Comparison of ENCODE assay signal across 14 mouse cellular contexts in the genomic region with DNA sequence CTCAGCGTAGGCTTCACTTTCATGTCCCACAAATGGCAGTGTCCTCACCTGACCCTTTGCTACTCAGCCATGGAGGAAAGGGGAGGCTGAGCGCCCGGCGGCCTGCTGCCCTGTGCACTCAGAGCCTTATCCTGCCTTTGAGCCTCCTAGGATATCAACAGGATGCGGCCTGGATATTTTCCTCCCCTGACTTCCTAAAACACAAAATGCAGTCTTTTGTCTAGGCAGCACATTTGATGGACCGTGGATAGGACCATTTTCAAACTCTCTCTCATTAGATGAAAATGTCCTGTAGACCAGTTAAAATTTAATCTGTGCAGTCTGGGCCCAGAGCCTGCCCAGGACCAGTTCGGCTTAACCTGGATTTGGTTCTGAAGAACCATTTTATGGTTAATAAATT. TPM values are rescaled to one million over a fixed set of nuclear protein-coding genes. Genes with fewer than 3 reads are reported as not detected.
DNase-seq lines count a peak whose midpoint lies in the region; ATAC-seq and TF ChIP-seq lines count a peak whose summit lies in the region.
"Had no signal": no experiment of that assay in that cellular context is flagged by ENCODE, and none has a peak within 500 bp of the region (broad histone marks: within the 10 kb centered on the region; RNA-seq: fewer than 3 reads in every experiment).

No protein-coding gene starts in this region.

- no peaks in the 10 kb centered on the region for H3K9me3 ChIP-seq in heart, embryonic 12.5 days (replicated peaks)
- no peaks in the 10 kb centered on the region for H3K9me3 ChIP-seq in hindbrain, postnatal 0 days (ENCODE audit: low read length)

- H3K27me3 ChIP-seq in heart, adult 2 months (ENCODE audit: control insufficient read depth, insufficient read depth, low read length): no peaks in the 10 kb centered on the region
- H3K27me3 ChIP-seq in heart, embryonic 12.5 days (replicated peaks): 0 out of 2 replicates have a peak, but pooled peaks cover 2% of the 10 kb centered on the region
- no peaks in the 10 kb centered on the region for H3K27me3 ChIP-seq in hindbrain, postnatal 0 days (ENCODE audit: insufficient read depth, low read length)

- 25% methylated on average over 7 of the region's 7 CpGs for WGBS in heart, adult 2 months
- 47% methylated on average over 7 of the region's 7 CpGs for WGBS in heart, embryonic 12.5 days
- WGBS in hindbrain, postnatal 0 days: 82% methylated on average over 7 of the region's 7 CpGs

- peaks cover 4% of the 10 kb centered on the region; the same call in 1 of the 2 replicates for H3K36me3 ChIP-seq in heart, adult 2 months (ENCODE audit: control insufficient read depth, insufficient read depth, low read length)
- no peaks in the 10 kb centered on the region for H3K36me3 ChIP-seq in heart, embryonic 12.5 days
- no peaks in the 10 kb centered on the region for H3K36me3 ChIP-seq in hindbrain, postnatal 0 days (ENCODE audit: insufficient read depth, low read length)

- TF ChIP-seq POLR2A in heart, adult 2 months (IDR thresholded peaks at IDR 0.05; ENCODE audit: insufficient read depth, low read depth, low read length): peak; percentile 26; the same call in 1 of the 2 replicates

- no peak overlapping the region for H3K4me3 ChIP-seq in heart, adult 2 months
- H3K4me3 ChIP-seq in heart, embryonic 12.5 days: no peak overlapping the region
- no peak overlapping the region for H3K4me3 ChIP-seq in hindbrain, postnatal 0 days (ENCODE audit: low read length)

- no peak overlapping the region for H3K4me2 ChIP-seq in heart, embryonic 12.5 days
- H3K4me2 ChIP-seq in hindbrain, postnatal 0 days (ENCODE audit: low read depth, low read length): no peak overlapping the region
- H3K4me2 ChIP-seq: midbrain, embryonic 11.5 days had no signal

- intact Hi-C loops in heart, adult 2 months (cut with DNase I): loop anchor here (5.0 kb wide), 1 partner anchor 51 kb away; no protein-coding TSS in a partner anchor
- intact Hi-C loops in heart, postnatal 25 days (cut with DNase I): no loop called here

- ATAC-seq in heart, embryonic 12.5 days (ENCODE audit: insufficient number of reproducible peaks, low FRiP score): no peak
- no peak for ATAC-seq in hindbrain, postnatal 0 days
- ATAC-seq: intestine, embryonic 16.5 days had no signal

- no peak for TF ChIP-seq CTCF in heart, adult 2 months (IDR thresholded peaks at IDR 0.05)
- no peak for TF ChIP-seq CTCF in hindbrain, postnatal 0 days (IDR thresholded peaks at IDR 0.05; ENCODE audit: low read depth)

- peaks cover 9% of the 10 kb centered on the region for H3K4me1 ChIP-seq in heart, adult 2 months (ENCODE audit: control insufficient read depth, insufficient read depth, low read length)
- H3K4me1 ChIP-seq in heart, embryonic 12.5 days (replicated peaks): peaks cover 11% of the 10 kb centered on the region
- 0 out of 2 replicates have a peak, but pooled peaks cover 1% of the 10 kb centered on the region for H3K4me1 ChIP-seq in hindbrain, postnatal 0 days (ENCODE audit: insufficient read depth, low read length)

- peak; percentile 54 to 59 for DNase-seq in heart, adult 2 months
- DNase-seq in heart, adult 8-10 months (ENCODE audit: low spot score): peak; percentile 48
- DNase-seq in heart, postnatal 25 days (ENCODE audit: low spot score): peak; percentile 46
- DNase-seq in kidney, postnatal 10 days: peak; percentile 51
- DNase-seq in left cerebral cortex, adult 11 months (ENCODE audit: low spot score): no peak
- DNase-seq in hindbrain, postnatal 0 days (ENCODE audit: low spot score): no peak
- no peak for DNase-seq in layer of hippocampus, postnatal 36 days
- DNase-seq: cerebellum, adult 2 months; embryo, embryonic 11 days; spleen, adult 18-20 months had no signal

- H3K79me2 ChIP-seq in heart, adult 2 months (replicated peaks; ENCODE audit: control insufficient read depth, insufficient read depth, low read length): no peaks in the 10 kb centered on the region

- H3K9ac ChIP-seq in heart, adult 2 months (ENCODE audit: low read depth, low read length): no peak overlapping the region
- H3K9ac ChIP-seq in heart, embryonic 12.5 days: no peak overlapping the region
- no peak overlapping the region for H3K9ac ChIP-seq in hindbrain, postnatal 0 days (replicated peaks; ENCODE audit: low read length)
- H3K9ac ChIP-seq: liver, embryonic 14.5 days had no signal

- peak; percentile 78; the same call in 1 of the 2 replicates for TF ChIP-seq EP300 in heart, adult 2 months (IDR thresholded peaks at IDR 0.05; ENCODE audit: insufficient read depth, low read depth, low read length)

- H3K27ac ChIP-seq in heart, adult 2 months: peak overlapping the region; percentile 72
- no peak overlapping the region for H3K27ac ChIP-seq in heart, embryonic 12.5 days (ENCODE audit: poor library complexity, severe bottlenecking)
- no peak overlapping the region for H3K27ac ChIP-seq in hindbrain, postnatal 0 days
- H3K27ac ChIP-seq: liver, embryonic 14.5 days had no signal

RNA-seq across cellular contexts. Expression of a gene that starts 12.6 kb away (rescaled TPM):
- 1 to 10 TPM; 9.1 to 9.8 TPM for total RNA-seq in heart, adult 2 months (2021)
- 5.7 and 7.4 TPM in 2 replicates for polyA plus RNA-seq in heart, adult 2 months (2012; rRNA removed)
- polyA plus RNA-seq in heart, embryonic 12.5 days (2016; fragmentation: Nextera tagmentation; extraction: Ambion mirVana): 2.2 TPM in 2 replicates
- total RNA-seq in heart, adult 8-10 months (2022): 1 to 10 TPM; 7.4 to 9.9 (median 8.5) TPM
- 1 to 10 TPM; 7.6 to 7.9 TPM for total RNA-seq in heart, postnatal 25 days (2021)
- total RNA-seq in hindbrain, postnatal 0 days (2014; rRNA removed): 4.3 and 4.8 TPM in 2 replicates
- 2.1 and 2.3 TPM in 2 replicates for polyA plus RNA-seq in hindbrain, postnatal 0 days (2015; fragmentation: Nextera tagmentation; extraction: Ambion mirVana)
- total RNA-seq in layer of hippocampus, postnatal 36 days (2021): 10 to 100 TPM in 1 of 2 experiments, 1 to 10 TPM in 1; 8.2 to 10.4 TPM

Comparison
In these comparisons a context has a peak if more than half of its experiments do, and no peak if none do; other contexts are left out.
1. DNase-seq: peak in heart, adult 2 months (2 of 2), heart, adult 8-10 months (single experiment), heart, postnatal 25 days (single experiment) and kidney, postnatal 10 days (single experiment); none in left cerebral cortex, adult 11 months (single experiment), hindbrain, postnatal 0 days (single experiment) and layer of hippocampus, postnatal 36 days (0 of 2).